Mouse (Mus musculus): ENCODE measurements around the gene Kdm2b. TPM values are rescaled to one million over a fixed set of nuclear protein-coding genes. Genes with fewer than 3 reads are reported as not detected.
"Not testable (repeated sequence)": the region's sequence is repeated elsewhere in the genome, so short reads cannot be mapped to it uniquely, and the experiment has no call there.

Gene Kdm2b
- total and polyA plus RNA-seq, 2 experiments from 2014 or later: 78.6 to 110 TPM

- H3K4me2 ChIP-seq (ENCODE audit: low read depth, low read length, poor library complexity, severe bottlenecking): no peak overlapping the region
Measured at GRCm38 (mm10) chr5:122984483-122984882, 5.1 kb downstream of the Kdm2b start.

GRCm38 (mm10) chr5:122978970-122979369 is 10.7 kb downstream of the Kdm2b start:
- no peak for ATAC-seq (ENCODE audit: low FRiP score)
- Histone ChIP-seq H3K4me1 (ENCODE audit: insufficient read depth, low read length) (no peaks in the 10 kb centered on the region), H3K27ac (ENCODE audit: low read depth, low read length) (no peak overlapping the region), H3K9ac (replicated peaks; ENCODE audit: low read length, poor library complexity, severe bottlenecking) (no peak overlapping the region), H3K36me3 (ENCODE audit: insufficient read depth, low read length) (no peaks in the 10 kb centered on the region), H3K4me2 (ENCODE audit: low read depth, low read length, poor library complexity, severe bottlenecking) (no peak overlapping the region), H3K27me3 (ENCODE audit: insufficient read depth, low read length) (no peaks in the 10 kb centered on the region), H3K4me3 (ENCODE audit: low read depth, low read length) (no peak overlapping the region), H3K9me3 (ENCODE audit: low read length) (no peaks in the 10 kb centered on the region)
- TF ChIP-seq CTCF (IDR thresholded peaks at IDR 0.05): no peak
- no peak for DNase-seq (ENCODE audit: low spot score)
- WGBS: 86% methylated on average over 8 of the region's 8 CpGs

More at GRCm38 (mm10) chr5:122984483-122984882, 5.1 kb downstream of the Kdm2b start:
- no peak for DNase-seq (ENCODE audit: low spot score)
- H3K36me3 ChIP-seq (ENCODE audit: insufficient read depth, low read length): no peaks in the 10 kb centered on the region
- H3K27ac ChIP-seq (ENCODE audit: low read depth, low read length): no peak overlapping the region
- ATAC-seq (ENCODE audit: low FRiP score): no peak
- H3K27me3 ChIP-seq (ENCODE audit: insufficient read depth, low read length): no peaks in the 10 kb centered on the region; the same call in 1 of the 2 replicates
- 78% methylated on average over 5 of the region's 5 CpGs for WGBS
- H3K4me1 ChIP-seq (ENCODE audit: insufficient read depth, low read length): peaks cover 7% of the 10 kb centered on the region; the same call in 1 of the 2 replicates
- no peak for TF ChIP-seq CTCF (IDR thresholded peaks at IDR 0.05)
- H3K9ac ChIP-seq (replicated peaks; ENCODE audit: low read length, poor library complexity, severe bottlenecking): no peak overlapping the region
- H3K9me3 ChIP-seq (ENCODE audit: low read length): no peaks in the 10 kb centered on the region
- no peak overlapping the region for H3K4me3 ChIP-seq (ENCODE audit: low read depth, low read length)

DNA sequence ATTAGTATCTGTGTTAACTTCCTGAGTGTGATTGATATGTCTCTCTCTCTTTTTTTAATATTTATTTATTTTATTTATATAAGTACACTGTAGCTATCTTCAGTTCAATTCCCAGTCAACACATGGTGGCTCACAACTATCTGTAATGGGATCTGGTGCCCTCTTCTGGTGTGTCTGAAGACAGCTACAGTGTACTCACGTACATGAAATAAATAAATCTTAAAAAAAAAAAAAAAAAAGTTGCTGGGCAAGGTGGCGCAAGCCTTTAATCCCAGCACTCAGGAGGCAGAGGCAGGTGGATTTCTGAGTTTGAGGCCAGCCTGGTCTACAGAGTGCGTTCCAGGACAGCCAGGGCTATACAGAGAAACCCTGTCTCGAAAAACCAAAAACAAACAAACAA is 14.9 kb downstream of the Kdm2b start:
- not testable (repeated sequence) for H3K27me3 ChIP-seq (ENCODE audit: insufficient read depth, low read length); H3K36me3 ChIP-seq (ENCODE audit: insufficient read depth, low read length); H3K4me1 ChIP-seq (ENCODE audit: insufficient read depth, low read length); H3K4me3 ChIP-seq (ENCODE audit: low read depth, low read length); DNase-seq (ENCODE audit: low spot score); H3K27ac ChIP-seq (ENCODE audit: low read depth, low read length); H3K9me3 ChIP-seq (ENCODE audit: low read length); ATAC-seq (ENCODE audit: low FRiP score); H3K9ac ChIP-seq (replicated peaks; ENCODE audit: low read length, poor library complexity, severe bottlenecking); H3K4me2 ChIP-seq (ENCODE audit: low read depth, low read length, poor library complexity, severe bottlenecking)
- 93% methylated on average over 4 of the region's 4 CpGs for WGBS

- no peak for TF ChIP-seq CTCF (IDR thresholded peaks at IDR 0.05)
- Histone ChIP-seq H3K4me3 (ENCODE audit: low read depth, low read length) (no peak overlapping the region), H3K9ac (replicated peaks; ENCODE audit: low read length, poor library complexity, severe bottlenecking) (no peak overlapping the region), H3K9me3 (ENCODE audit: low read length) (no peaks in the 10 kb centered on the region), H3K36me3 (ENCODE audit: insufficient read depth, low read length) (no peaks in the 10 kb centered on the region), H3K27ac (ENCODE audit: low read depth, low read length) (no peak overlapping the region), H3K4me2 (ENCODE audit: low read depth, low read length, poor library complexity, severe bottlenecking) (no peak overlapping the region), H3K27me3 (ENCODE audit: insufficient read depth, low read length) (no peaks in the 10 kb centered on the region), H3K4me1 (ENCODE audit: insufficient read depth, low read length) (no peaks in the 10 kb centered on the region)
- 54% methylated on average over 9 of the region's 9 CpGs for WGBS
- DNase-seq (ENCODE audit: low spot score) (peak; percentile 67), ATAC-seq (ENCODE audit: low FRiP score) (no peak)
Measured at GRCm38 (mm10) chr5:122972116-122972515, 17.5 kb downstream of the Kdm2b start.

GRCm38 (mm10) chr5:122971438-122971837 is 18.2 kb downstream of the Kdm2b start:
- no peak overlapping the region for H3K9ac ChIP-seq (replicated peaks; ENCODE audit: low read length, poor library complexity, severe bottlenecking)

GRCm38 (mm10) chr5:122970056-122970455 is 19.6 kb downstream of the Kdm2b start:
- Histone ChIP-seq H3K9ac (replicated peaks; ENCODE audit: low read length, poor library complexity, severe bottlenecking) (no peak overlapping the region), H3K27me3 (ENCODE audit: insufficient read depth, low read length) (no peaks in the 10 kb centered on the region), H3K4me2 (ENCODE audit: low read depth, low read length, poor library complexity, severe bottlenecking) (no peak overlapping the region), H3K36me3 (ENCODE audit: insufficient read depth, low read length) (no peaks in the 10 kb centered on the region), H3K27ac (ENCODE audit: low read depth, low read length) (no peak overlapping the region), H3K4me1 (ENCODE audit: insufficient read depth, low read length) (no peaks in the 10 kb centered on the region), H3K4me3 (ENCODE audit: low read depth, low read length) (no peak overlapping the region), H3K9me3 (ENCODE audit: low read length) (no peaks in the 10 kb centered on the region)
- WGBS: 85% methylated on average over 5 of the region's 5 CpGs
- TF ChIP-seq CTCF (IDR thresholded peaks at IDR 0.05): no peak
- DNase-seq (ENCODE audit: low spot score): no peak
- ATAC-seq (ENCODE audit: low FRiP score): no peak

More at GRCm38 (mm10) chr5:122971438-122971837, 18.2 kb downstream of the Kdm2b start:
- H3K4me1 ChIP-seq (ENCODE audit: insufficient read depth, low read length): no peaks in the 10 kb centered on the region
- no peak overlapping the region for H3K4me2 ChIP-seq (ENCODE audit: low read depth, low read length, poor library complexity, severe bottlenecking)
- H3K9me3 ChIP-seq (ENCODE audit: low read length): no peaks in the 10 kb centered on the region
- no peaks in the 10 kb centered on the region for H3K27me3 ChIP-seq (ENCODE audit: insufficient read depth, low read length)
- TF ChIP-seq CTCF (IDR thresholded peaks at IDR 0.05): no peak
- DNase-seq (ENCODE audit: low spot score) (no peak), ATAC-seq (ENCODE audit: low FRiP score) (no peak)
- 84% methylated on average over 4 of the region's 4 CpGs for WGBS
- no peak overlapping the region for H3K4me3 ChIP-seq (ENCODE audit: low read depth, low read length)
- no peaks in the 10 kb centered on the region for H3K36me3 ChIP-seq (ENCODE audit: insufficient read depth, low read length)
- H3K27ac ChIP-seq (ENCODE audit: low read depth, low read length): no peak overlapping the region

All from midbrain, postnatal 0 days (tissue).